Mouse (Mus musculus) kidney, adult 8-10 months (tissue): ENCODE measurements around the gene Mpp1.
"Not testable (repeated sequence)": the region's sequence is repeated elsewhere in the genome, so short reads cannot be mapped to it uniquely, and the experiment has no call there.

Source experiments
- DNase-seq, 2 experiments: peaks; one replicate each; pipeline ENCODE4 v3.0.0; 2022

Mpp1 gene

GRCm38 (mm10) chrX:75130467-75131160, at the start of gene Mpp1:
Gene Mpp1 (minus strand): TSS chrX:75131016.
- DNase-seq = peak; percentile 85

GRCm38 (mm10) chrX:75163670-75164069, 32.9 kb upstream of the Mpp1 start, which contains the start of gene Smim9:
Gene Smim9 (minus strand): TSS chrX:75163770.
- no peak for DNase-seq

- peak; percentile 34 to 63 for DNase-seq
Measured at GRCm38 (mm10) chrX:75155576-75156243, 24.9 kb upstream of the Mpp1 start.

- DNase-seq = no peak
Measured at GRCm38 (mm10) chrX:75152249-75152648, 21.4 kb upstream of the Mpp1 start.

- DNase-seq = no peak
Measured at GRCm38 (mm10) chrX:75150304-75150703, 19.5 kb upstream of the Mpp1 start.

- no peak for DNase-seq
Measured at GRCm38 (mm10) chrX:75148414-75148813, 17.6 kb upstream of the Mpp1 start.

- DNase-seq = not testable (repeated sequence)
Measured at GRCm38 (mm10) chrX:75143124-75143555, 12.3 kb upstream of the Mpp1 start.

- DNase-seq = no peak
Measured at GRCm38 (mm10) chrX:75138182-75138581, 7.4 kb upstream of the Mpp1 start.

- DNase-seq = no peak
Measured at GRCm38 (mm10) chrX:75137729-75138128, 6.9 kb upstream of the Mpp1 start.

GRCm38 (mm10) chrX:75136938-75137337, 6.1 kb upstream of the Mpp1 start:
- DNase-seq = peak in 1 of 2 experiments; percentile 28

GRCm38 (mm10) chrX:75129474-75129873, 1.3 kb downstream of the Mpp1 start:
- no peak for DNase-seq

GRCm38 (mm10) chrX:75128333-75128980, 2.4 kb downstream of the Mpp1 start:
- peak; percentile 50 to 60 for DNase-seq

GRCm38 (mm10) chrX:75126893-75127292, 3.9 kb downstream of the Mpp1 start:
- no peak for DNase-seq

- peak in 1 of 2 experiments; percentile 40 for DNase-seq
Measured at GRCm38 (mm10) chrX:75125606-75126005, 5.2 kb downstream of the Mpp1 start.

GRCm38 (mm10) chrX:75115550-75115949, 15.3 kb downstream of the Mpp1 start:
- no peak for DNase-seq

GRCm38 (mm10) chrX:75102293-75102692, 28.5 kb downstream of the Mpp1 start:
- DNase-seq = no peak

GRCm38 (mm10) chrX:75098799-75099198, 32.0 kb downstream of the Mpp1 start:
- no peak for DNase-seq

- peak in 1 of 2 experiments; percentile 2 for DNase-seq
Measured at GRCm38 (mm10) chrX:75096163-75096770, 34.5 kb downstream of the Mpp1 start.

GRCm38 (mm10) chrX:75095369-75096162, 35.2 kb downstream of the Mpp1 start, which contains the start of gene Dkc1:
Gene Dkc1 (plus strand): TSS chrX:75095854.
- DNase-seq = peak; percentile 95

GRCm38 (mm10) chrX:75085654-75086053, 45.2 kb downstream of the Mpp1 start:
- DNase-seq = no peak

- peak; percentile 38 to 40 for DNase-seq
Measured at GRCm38 (mm10) chrX:75084774-75085508, 45.9 kb downstream of the Mpp1 start, which contains the start of gene Gab3. Gene Gab3 (minus strand): TSS chrX:75085458.
